Mouse (Mus musculus): ENCODE data around the gene Sgsm3.
"Not testable (repeated sequence)": the region's sequence is repeated elsewhere in the genome, so short reads cannot be mapped to it uniquely, and the experiment has no call there.

Sgsm3 gene

GRCm38 (mm10) chr15:80977620-80978334 lies at the start of gene Sgsm3:
Sgsm3 (plus strand) TSS chr15:80977765.
- peak; percentile 79 to 83 for DNase-seq (ENCODE audit: low spot score in 2 of 2)

GRCm38 (mm10) chr15:80928811-80929355 lies 48.7 kb upstream of the Sgsm3 start:
- DNase-seq (ENCODE audit: low spot score in 2 of 2): no peak

- DNase-seq (ENCODE audit: low spot score in 2 of 2): no peak
Measured at GRCm38 (mm10) chr15:80930048-80930571, 47.5 kb upstream of the Sgsm3 start.

- DNase-seq (ENCODE audit: low spot score in 2 of 2): not testable (repeated sequence)
Measured at GRCm38 (mm10) chr15:80930676-80931320, 46.8 kb upstream of the Sgsm3 start.

GRCm38 (mm10) chr15:80931345-80931960 lies 46.1 kb upstream of the Sgsm3 start:
- no peak for DNase-seq (ENCODE audit: low spot score in 2 of 2)

- no peak for DNase-seq (ENCODE audit: low spot score in 2 of 2)
Measured at GRCm38 (mm10) chr15:80934841-80935240, 42.7 kb upstream of the Sgsm3 start.

GRCm38 (mm10) chr15:80936686-80937085 lies 40.9 kb upstream of the Sgsm3 start:
- no peak for DNase-seq (ENCODE audit: low spot score in 2 of 2)

GRCm38 (mm10) chr15:80938615-80939014 lies 39.0 kb upstream of the Sgsm3 start:
- DNase-seq (ENCODE audit: low spot score in 2 of 2): no peak

GRCm38 (mm10) chr15:80939401-80939800 lies 38.2 kb upstream of the Sgsm3 start:
- DNase-seq (ENCODE audit: low spot score in 2 of 2): no peak

GRCm38 (mm10) chr15:80941468-80942040 lies 36.0 kb upstream of the Sgsm3 start:
- DNase-seq (ENCODE audit: low spot score in 2 of 2): no peak

GRCm38 (mm10) chr15:80945851-80946250 lies 31.7 kb upstream of the Sgsm3 start:
- no peak for DNase-seq (ENCODE audit: low spot score in 2 of 2)

GRCm38 (mm10) chr15:80948145-80949135 lies 29.1 kb upstream of the Sgsm3 start, which contains the start of gene Adsl:
Adsl (plus strand) TSS chr15:80948490.
- peak; percentile 77 for DNase-seq (ENCODE audit: low spot score in 2 of 2)

- DNase-seq (ENCODE audit: low spot score in 2 of 2): no peak
Measured at GRCm38 (mm10) chr15:80949431-80949830, 28.1 kb upstream of the Sgsm3 start.

- DNase-seq (ENCODE audit: low spot score in 2 of 2): no peak
Measured at GRCm38 (mm10) chr15:80950055-80950454, 27.5 kb upstream of the Sgsm3 start.

- no peak for DNase-seq (ENCODE audit: low spot score in 2 of 2)
Measured at GRCm38 (mm10) chr15:80953971-80954370, 23.6 kb upstream of the Sgsm3 start.

GRCm38 (mm10) chr15:80954861-80955260 lies 22.7 kb upstream of the Sgsm3 start:
- no peak for DNase-seq (ENCODE audit: low spot score in 2 of 2)

- no peak for DNase-seq (ENCODE audit: low spot score in 2 of 2)
Measured at GRCm38 (mm10) chr15:80955836-80956438, 21.6 kb upstream of the Sgsm3 start.

GRCm38 (mm10) chr15:80969371-80969770 lies 8.2 kb upstream of the Sgsm3 start:
- no peak for DNase-seq (ENCODE audit: low spot score in 2 of 2)

- no peak for DNase-seq (ENCODE audit: low spot score in 2 of 2)
Measured at GRCm38 (mm10) chr15:80974311-80974710, 3.3 kb upstream of the Sgsm3 start.

- no peak for DNase-seq (ENCODE audit: low spot score in 2 of 2)
Measured at GRCm38 (mm10) chr15:80975666-80976065, 1.9 kb upstream of the Sgsm3 start.

Data from urinary bladder, adult 18-20 months (tissue).